Mouse (Mus musculus) monocyte, adult 59 days (primary cell): ENCODE measurements around the gene Cs. TPM values are rescaled to one million over a fixed set of nuclear protein-coding genes. Genes with fewer than 3 reads are reported as not detected.

Experiments
- total RNA-seq, 2 experiments: library from RNA; stranded (reverse); gene quantifications; one replicate each; pipeline ENCODE4 v1.2.4; 2023

Gene Cs
- 100 to 1,000 TPM; 101 to 110 TPM for total RNA-seq

GRCm38 (mm10) chr10:128337306-128338181 lies at the start of gene Cs:
TSS of gene Cs (plus strand) at chr10:128337734.

GRCm38 (mm10) chr10:128298702-128299171 lies 38.8 kb upstream of the Cs start, which contains the start of gene Il23a:
TSS of gene Il23a (minus strand) at chr10:128298752.

GRCm38 (mm10) chr10:128303126-128304021 lies 34.2 kb upstream of the Cs start, which contains the start of gene Pan2:
TSS of gene Pan2 (plus strand) at chr10:128303335.

GRCm38 (mm10) chr10:128322141-128323108 lies 15.1 kb upstream of the Cs start, which contains the start of gene Cnpy2:
TSS of gene Cnpy2 (plus strand) at chr10:128322459.

GRCm38 (mm10) chr10:128368402-128369217 lies 31.1 kb downstream of the Cs start, which contains the start of gene Coq10a:
TSS of gene Coq10a (minus strand) at chr10:128368997.

GRCm38 (mm10) chr10:128376455-128377211 lies 39.1 kb downstream of the Cs start, which contains the start of gene Ankrd52:
TSS of gene Ankrd52 (plus strand) at chr10:128377115.

GRCm38 (mm10) chr10:128401056-128401455 lies 63.5 kb downstream of the Cs start, which contains the start of gene Slc39a5:
TSS of gene Slc39a5 (minus strand) at chr10:128401229.

GRCm38 (mm10) chr10:128411211-128412054 lies 73.9 kb downstream of the Cs start, which contains the start of the genes Nabp2 and Rnf41:
TSS of gene Nabp2 (minus strand) at chr10:128411492.
TSS of gene Rnf41 (plus strand) at chr10:128411657.

Other genes starting within 250 kb of the Cs start
- gene Baz2a, start 246.2 kb upstream of the Cs start, total RNA-seq: 100 to 1,000 TPM; 107 to 114 TPM
- 10 to 100 TPM; 23.0 to 27.1 TPM for gene Rbms2, start 157.4 kb upstream of the Cs start, total RNA-seq
- not detected for gene Gls2, start 143.3 kb upstream of the Cs start, total RNA-seq
- gene Spryd4, start 125.9 kb upstream of the Cs start, total RNA-seq: 1 to 10 TPM; 8.9 to 9.2 TPM
- gene Mip, start 111.9 kb upstream of the Cs start, total RNA-seq: not detected
- 1 to 10 TPM; 4.3 to 4.9 TPM for gene Timeless, start 105.7 kb upstream of the Cs start, total RNA-seq
- gene Apon, start 83.6 kb upstream of the Cs start, total RNA-seq: not detected
- gene Apof, start 69.1 kb upstream of the Cs start, total RNA-seq: not detected
- 100 to 1,000 TPM in 1 of 2 experiments, 10 to 100 TPM in 1; 93.6 to 100 TPM for gene Stat2, start 67.2 kb upstream of the Cs start, total RNA-seq
- not detected for gene Il23a, start 39.0 kb upstream of the Cs start, total RNA-seq
- gene Pan2, start 34.4 kb upstream of the Cs start, total RNA-seq: 10 to 100 TPM; 30.6 to 31.6 TPM
- 10 to 100 TPM; 39.9 to 48.2 TPM for gene Cnpy2, start 15.3 kb upstream of the Cs start, total RNA-seq
- gene Coq10a, start 31.3 kb downstream of the Cs start, total RNA-seq: 10 to 100 TPM; 25.6 to 35.8 TPM
- 10 to 100 TPM; 47.1 to 49.2 TPM for gene Ankrd52, start 39.4 kb downstream of the Cs start, total RNA-seq
- gene Slc39a5, start 63.5 kb downstream of the Cs start, total RNA-seq: not detected
- gene Nabp2, start 73.8 kb downstream of the Cs start, total RNA-seq: 10 to 100 TPM; 42.7 to 46.3 TPM
- 10 to 100 TPM; 50.3 to 51.2 TPM for gene Rnf41, start 73.9 kb downstream of the Cs start, total RNA-seq
- gene Smarcc2, start 121.5 kb downstream of the Cs start, total RNA-seq: 100 to 1,000 TPM; 111 to 131 TPM
- 100 to 1,000 TPM; 761 to 845 TPM for gene Myl6, start 156.4 kb downstream of the Cs start, total RNA-seq
- gene Myl6b, start 161.0 kb downstream of the Cs start, total RNA-seq: 1 to 10 TPM in 1 of 2 experiments, under 1 TPM in 1; 0.52 to 1.3 TPM
- 100 to 1,000 TPM; 138 to 156 TPM for gene Esyt1, start 188.1 kb downstream of the Cs start, total RNA-seq
- gene Zc3h10, start 210.0 kb downstream of the Cs start, total RNA-seq: 10 to 100 TPM; 39.5 to 40.5 TPM
- gene Rpl41, start 211.6 kb downstream of the Cs start, total RNA-seq: 1,000 to 10,000 TPM; 2,671 to 2,681 TPM
- 10 to 100 TPM; 39.1 to 41.6 TPM for gene Pa2g4, start 228.3 kb downstream of the Cs start, total RNA-seq